Mouse (Mus musculus): ENCODE measurements around the gene Inhbb. TPM values are rescaled to one million over a fixed set of nuclear protein-coding genes. Genes with fewer than 3 reads are reported as not detected.

The Inhbb gene
- polyA plus RNA-seq, 1 experiment from 2014 or later, result 2.4 TPM

DNA sequence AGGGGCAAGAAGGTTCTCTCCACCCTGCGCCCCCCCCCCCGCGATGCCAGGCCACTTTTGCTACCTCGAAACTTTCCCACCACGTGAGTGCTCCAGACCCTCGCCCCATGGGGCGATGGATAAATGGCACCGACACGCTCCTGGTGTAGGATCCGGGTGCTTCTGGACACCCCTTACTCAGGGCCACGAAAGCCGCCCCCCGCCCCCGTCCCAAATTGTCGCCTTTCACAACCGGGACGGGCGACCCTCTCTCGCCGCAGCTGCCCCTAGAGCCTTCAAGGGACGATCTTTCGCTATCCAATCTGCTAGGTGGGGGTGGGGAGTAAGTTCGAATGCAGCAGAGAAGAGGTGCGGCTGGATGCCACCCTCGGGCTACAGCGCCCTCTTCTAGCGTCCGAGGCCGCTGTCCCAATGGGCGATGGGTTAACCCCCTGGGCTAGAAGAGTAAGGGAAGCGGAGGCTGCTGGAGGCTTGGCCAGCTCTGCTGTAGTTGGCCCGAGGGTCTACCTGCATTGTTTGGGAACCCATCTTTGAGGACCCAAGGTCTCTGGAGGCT lies 490 bp upstream of the Inhbb start:
- peaks cover 33% of the 10 kb centered on the region for H3K27me3 ChIP-seq (ENCODE audit: control insufficient read depth, insufficient read depth, low read length)

DNA sequence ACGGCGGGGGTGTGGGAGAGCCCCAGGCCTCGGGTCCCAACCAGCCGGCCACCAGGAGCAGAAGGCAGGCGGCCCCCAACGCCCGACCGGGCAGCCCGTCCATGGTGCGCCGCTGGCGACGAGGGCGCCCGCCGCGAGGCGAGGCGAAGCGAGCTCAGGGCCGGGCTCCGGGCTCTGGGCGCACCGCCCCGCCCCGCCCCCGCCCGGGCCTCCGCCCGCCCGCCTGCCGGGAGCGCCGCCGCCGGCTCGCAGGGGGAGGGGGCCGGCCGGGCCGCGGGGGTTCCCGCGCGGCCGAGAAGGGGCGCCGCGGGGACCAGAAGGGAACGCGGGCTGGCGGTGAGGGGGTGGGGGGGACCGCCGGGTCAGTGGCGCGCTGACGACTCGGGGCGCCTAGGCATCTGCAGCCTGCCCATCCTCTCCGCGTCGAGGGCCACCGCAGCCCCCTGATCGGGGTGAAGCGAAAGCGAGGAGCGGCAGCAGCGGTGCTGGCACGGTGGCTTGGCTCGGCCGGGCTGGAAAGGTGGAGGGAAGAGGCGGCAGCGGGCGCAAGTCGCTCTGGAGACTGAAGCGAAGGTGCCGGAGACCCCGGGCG lies 968 bp downstream of the Inhbb start:
- peak; percentile 45 for ATAC-seq (ENCODE audit: low read depth)
- peak overlapping the region; percentile 59 for H3K4me3 ChIP-seq (ENCODE audit: low read depth, low read length)
- H3K27me3 ChIP-seq (ENCODE audit: control insufficient read depth, insufficient read depth, low read length), result peaks cover 36% of the 10 kb centered on the region
- WGBS, result 1% methylated on average over 32 of the region's 78 CpGs
- peak overlapping the region; percentile 99 for H3K4me2 ChIP-seq (ENCODE audit: low read depth, low read length)
- H3K27ac ChIP-seq (ENCODE audit: low read depth, low read length), result peak overlapping the region; percentile 64
- H3K4me1 ChIP-seq (ENCODE audit: control insufficient read depth, insufficient read depth, low read length), result peaks cover 17% of the 10 kb centered on the region
- H3K9ac ChIP-seq (replicated peaks; ENCODE audit: low read depth, low read length), result peak overlapping the region; percentile 74
- H3K36me3 ChIP-seq (ENCODE audit: control insufficient read depth, insufficient read depth, low read length), result no peaks in the 10 kb centered on the region
- no peaks in the 10 kb centered on the region for H3K9me3 ChIP-seq (ENCODE audit: control insufficient read depth, low read length)

More for the DNA sequence above, 490 bp upstream of the Inhbb start:
- peak; percentile 7; the same call in 1 of the 2 replicates for ATAC-seq (ENCODE audit: low read depth)
- peaks cover 17% of the 10 kb centered on the region for H3K4me1 ChIP-seq (ENCODE audit: control insufficient read depth, insufficient read depth, low read length)
- H3K9ac ChIP-seq (replicated peaks; ENCODE audit: low read depth, low read length), result peak overlapping the region; percentile 74; the same call in 1 of the 2 replicates
- no peaks in the 10 kb centered on the region for H3K36me3 ChIP-seq (ENCODE audit: control insufficient read depth, insufficient read depth, low read length)
- peak overlapping the region; percentile 99 for H3K4me2 ChIP-seq (ENCODE audit: low read depth, low read length)
- no peaks in the 10 kb centered on the region for H3K9me3 ChIP-seq (ENCODE audit: control insufficient read depth, low read length)
- H3K4me3 ChIP-seq (ENCODE audit: low read depth, low read length), result peak overlapping the region; percentile 59
- WGBS, result 1% methylated on average over 30 of the region's 32 CpGs
- H3K27ac ChIP-seq (ENCODE audit: low read depth, low read length), result no peak overlapping the region; the same call in 1 of the 2 replicates

DNA sequence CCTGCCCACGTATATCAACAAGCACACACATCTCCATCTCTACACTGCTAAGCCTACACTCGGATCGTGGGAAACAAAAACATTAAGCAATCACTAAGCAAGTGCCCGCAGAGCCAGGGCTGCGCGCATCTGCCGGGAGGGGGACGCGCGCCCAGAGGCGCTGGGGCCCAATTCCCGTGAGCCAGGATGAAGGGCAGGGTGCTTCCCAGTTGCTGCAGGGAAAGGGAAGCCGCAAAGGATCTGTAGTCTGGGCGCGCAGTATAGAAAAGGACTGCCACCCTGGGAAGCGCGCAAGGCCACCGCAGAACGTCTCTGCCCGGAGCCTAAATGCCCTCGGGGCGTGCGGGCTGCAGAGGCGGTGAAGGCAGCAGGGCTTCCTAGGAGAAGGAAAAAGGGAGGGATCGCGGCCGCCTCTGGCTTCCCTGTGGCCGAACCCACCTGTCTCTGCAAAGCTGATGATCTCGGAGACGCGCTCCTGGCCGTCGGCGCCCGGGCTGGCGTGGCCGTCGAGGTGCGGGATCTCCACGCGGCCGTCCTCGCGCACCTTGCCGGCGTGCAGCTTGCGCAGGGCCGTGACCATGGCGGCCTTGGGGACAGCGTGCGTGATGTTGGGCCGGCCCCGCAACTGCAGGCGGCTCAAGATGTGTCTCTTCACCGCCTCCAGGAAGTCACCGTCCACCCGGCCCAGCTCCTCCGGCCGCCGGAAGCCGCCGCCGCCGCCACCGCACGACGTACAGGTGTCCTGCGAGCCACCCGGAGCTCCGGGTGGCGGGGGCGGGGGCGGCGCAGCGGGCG lies 1.7 kb downstream of the Inhbb start:
- H3K27me3 ChIP-seq (ENCODE audit: control insufficient read depth, insufficient read depth, low read length), result peaks cover 36% of the 10 kb centered on the region
- H3K4me1 ChIP-seq (ENCODE audit: control insufficient read depth, insufficient read depth, low read length), result peaks cover 17% of the 10 kb centered on the region
- H3K4me2 ChIP-seq (ENCODE audit: low read depth, low read length), result peak overlapping the region; percentile 99
- ATAC-seq (ENCODE audit: low read depth), result peak; percentile 1; the same call in 1 of the 2 replicates
- no peaks in the 10 kb centered on the region for H3K9me3 ChIP-seq (ENCODE audit: control insufficient read depth, low read length)
- peak overlapping the region; percentile 64 for H3K27ac ChIP-seq (ENCODE audit: low read depth, low read length)
- H3K36me3 ChIP-seq (ENCODE audit: control insufficient read depth, insufficient read depth, low read length), result no peaks in the 10 kb centered on the region
- H3K4me3 ChIP-seq (ENCODE audit: low read depth, low read length), result peak overlapping the region; percentile 59
- H3K9ac ChIP-seq (replicated peaks; ENCODE audit: low read depth, low read length), result peak overlapping the region; percentile 74
- WGBS, result under 1% methylated on average over 57 of the region's 76 CpGs

DNA sequence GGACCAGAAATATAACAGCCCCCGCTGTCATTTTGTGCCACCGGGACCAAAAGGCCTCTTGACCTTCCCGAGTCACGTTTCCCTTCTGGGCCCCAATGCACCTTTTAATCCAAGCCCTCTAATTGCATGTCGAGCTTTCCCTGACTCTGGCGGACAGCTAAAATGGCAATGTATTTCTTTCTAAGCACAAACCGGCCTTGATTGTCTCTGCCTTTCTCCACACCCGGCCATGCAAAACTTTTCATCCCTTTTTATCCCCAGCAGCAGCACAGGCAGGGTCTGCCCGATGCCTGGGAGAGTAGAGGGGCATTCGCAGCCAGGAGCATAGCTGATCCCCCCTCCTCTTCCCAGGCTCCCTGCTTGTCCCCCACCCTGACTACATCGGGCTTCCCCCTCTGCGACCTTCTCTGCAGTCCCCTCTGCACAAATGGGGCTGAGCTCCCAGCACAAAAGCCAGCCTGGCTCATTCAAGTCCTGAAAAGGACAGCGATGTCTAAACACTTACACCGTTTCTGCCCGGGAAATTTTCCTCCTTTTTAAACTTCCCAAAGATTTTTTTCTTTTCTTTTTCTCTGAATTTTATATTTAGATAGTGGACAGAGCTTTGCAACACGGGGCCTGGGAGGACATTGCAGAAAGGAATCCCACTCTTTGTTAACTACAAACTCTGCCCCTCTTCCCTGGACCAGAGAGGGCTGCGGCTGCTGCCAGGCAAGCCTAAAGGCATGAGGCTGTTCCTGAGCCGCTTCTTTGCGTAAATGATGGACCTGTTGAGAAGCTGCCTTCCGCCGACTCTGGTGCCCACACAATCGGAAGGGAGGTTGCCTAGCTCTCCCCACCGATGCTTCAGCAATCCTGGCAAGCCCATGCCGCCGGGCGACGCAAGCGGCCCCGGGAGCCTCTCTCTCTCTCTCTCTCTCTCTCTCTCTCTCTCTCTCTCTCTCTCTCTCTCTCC lies 2.6 kb downstream of the Inhbb start:
- Histone ChIP-seq H3K27ac (ENCODE audit: low read depth, low read length) (peak overlapping the region; percentile 62), H3K27me3 (ENCODE audit: control insufficient read depth, insufficient read depth, low read length) (peaks cover 36% of the 10 kb centered on the region), H3K9ac (replicated peaks; ENCODE audit: low read depth, low read length) (peak overlapping the region; percentile 74; the same call in 1 of the 2 replicates), H3K4me2 (ENCODE audit: low read depth, low read length) (peak overlapping the region; percentile 99), H3K36me3 (ENCODE audit: control insufficient read depth, insufficient read depth, low read length) (no peaks in the 10 kb centered on the region), H3K4me1 (ENCODE audit: control insufficient read depth, insufficient read depth, low read length) (peaks cover 17% of the 10 kb centered on the region), H3K9me3 (ENCODE audit: control insufficient read depth, low read length) (no peaks in the 10 kb centered on the region), H3K4me3 (ENCODE audit: low read depth, low read length) (peak overlapping the region; percentile 59)
- 3% methylated on average over 29 of the region's 29 CpGs for WGBS
- no peak for ATAC-seq (ENCODE audit: low read depth)

DNA sequence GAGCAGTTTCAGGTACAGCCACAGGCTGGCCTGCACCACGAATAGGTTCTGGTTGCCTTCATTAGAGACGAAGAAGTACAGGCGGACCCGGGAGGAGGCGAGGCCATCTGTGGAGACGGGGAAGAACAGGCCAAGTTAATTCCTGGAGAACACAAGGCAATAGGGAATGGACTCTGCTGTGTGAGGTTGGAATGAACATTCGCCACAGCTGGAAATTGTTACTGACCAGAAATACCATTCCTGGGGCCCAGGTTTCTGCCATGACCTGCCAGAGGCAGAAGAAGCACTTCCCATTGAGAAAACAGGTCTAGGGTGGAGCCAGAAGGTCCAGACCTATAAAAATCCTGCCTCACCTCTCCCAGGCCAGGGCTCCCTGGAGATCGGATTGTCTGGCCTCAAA lies 4.1 kb downstream of the Inhbb start:
- Histone ChIP-seq H3K9ac (replicated peaks; ENCODE audit: low read depth, low read length) (no peak overlapping the region), H3K27me3 (ENCODE audit: control insufficient read depth, insufficient read depth, low read length) (peaks cover 30% of the 10 kb centered on the region), H3K4me3 (ENCODE audit: low read depth, low read length) (no peak overlapping the region), H3K4me2 (ENCODE audit: low read depth, low read length) (peak overlapping the region; percentile 99; the same call in 1 of the 2 replicates), H3K36me3 (ENCODE audit: control insufficient read depth, insufficient read depth, low read length) (no peaks in the 10 kb centered on the region), H3K9me3 (ENCODE audit: control insufficient read depth, low read length) (no peaks in the 10 kb centered on the region), H3K4me1 (ENCODE audit: control insufficient read depth, insufficient read depth, low read length) (peaks cover 17% of the 10 kb centered on the region), H3K27ac (ENCODE audit: low read depth, low read length) (no peak overlapping the region)
- 69% methylated on average over 8 of the region's 8 CpGs for WGBS
- no peak for ATAC-seq (ENCODE audit: low read depth)

DNA sequence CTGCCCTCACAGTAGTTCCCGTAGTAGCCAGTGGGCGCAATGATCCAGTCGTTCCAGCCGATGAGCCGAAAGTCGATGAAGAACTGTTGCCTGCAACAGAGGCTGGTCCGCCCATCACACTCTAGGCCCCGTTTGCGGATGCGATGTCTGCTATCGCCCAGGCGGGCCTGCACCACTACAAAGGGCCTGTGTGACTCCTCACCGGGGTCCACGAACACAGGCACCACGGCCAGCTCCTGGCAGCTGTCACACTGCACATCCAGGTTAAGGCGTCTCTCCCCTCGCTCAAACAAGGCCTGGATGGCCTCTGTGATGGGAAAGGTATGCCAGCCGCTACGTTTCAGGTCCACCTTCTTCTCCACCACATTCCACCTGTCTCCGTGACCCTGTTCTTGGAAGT lies 4.5 kb downstream of the Inhbb start:
- H3K9ac ChIP-seq (replicated peaks; ENCODE audit: low read depth, low read length), result no peak overlapping the region
- H3K27me3 ChIP-seq (ENCODE audit: control insufficient read depth, insufficient read depth, low read length), result peaks cover 28% of the 10 kb centered on the region
- no peak overlapping the region for H3K4me2 ChIP-seq (ENCODE audit: low read depth, low read length)
- no peak overlapping the region for H3K4me3 ChIP-seq (ENCODE audit: low read depth, low read length)
- H3K4me1 ChIP-seq (ENCODE audit: control insufficient read depth, insufficient read depth, low read length), result peaks cover 15% of the 10 kb centered on the region
- H3K9me3 ChIP-seq (ENCODE audit: control insufficient read depth, low read length), result no peaks in the 10 kb centered on the region
- no peak for ATAC-seq (ENCODE audit: low read depth)
- no peak overlapping the region for H3K27ac ChIP-seq (ENCODE audit: low read depth, low read length)
- 80% methylated on average over 20 of the region's 20 CpGs for WGBS
- H3K36me3 ChIP-seq (ENCODE audit: control insufficient read depth, insufficient read depth, low read length), result no peaks in the 10 kb centered on the region

DNA sequence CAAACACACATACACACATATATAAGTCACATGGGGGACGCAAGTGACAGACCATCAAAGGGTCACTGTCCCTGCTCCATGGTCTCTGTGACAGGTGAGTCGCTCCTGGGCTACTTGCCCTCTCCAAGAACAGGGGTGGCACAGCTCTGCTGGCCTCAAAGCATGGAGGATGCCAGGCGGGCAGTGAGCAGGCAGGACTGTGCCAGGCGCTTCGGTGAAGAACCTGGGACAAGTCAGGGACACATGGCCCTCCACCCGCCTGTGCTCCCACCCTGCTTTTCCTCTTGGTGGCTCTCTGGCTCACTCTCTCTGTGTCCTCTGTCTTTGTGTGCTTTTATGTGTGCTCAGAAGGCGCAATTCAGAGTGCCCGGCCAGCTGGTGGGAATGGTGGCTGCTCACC lies 5.4 kb downstream of the Inhbb start:
- H3K27me3 ChIP-seq (ENCODE audit: control insufficient read depth, insufficient read depth, low read length), result peaks cover 24% of the 10 kb centered on the region
- no peak overlapping the region for H3K27ac ChIP-seq (ENCODE audit: low read depth, low read length)

DNA sequence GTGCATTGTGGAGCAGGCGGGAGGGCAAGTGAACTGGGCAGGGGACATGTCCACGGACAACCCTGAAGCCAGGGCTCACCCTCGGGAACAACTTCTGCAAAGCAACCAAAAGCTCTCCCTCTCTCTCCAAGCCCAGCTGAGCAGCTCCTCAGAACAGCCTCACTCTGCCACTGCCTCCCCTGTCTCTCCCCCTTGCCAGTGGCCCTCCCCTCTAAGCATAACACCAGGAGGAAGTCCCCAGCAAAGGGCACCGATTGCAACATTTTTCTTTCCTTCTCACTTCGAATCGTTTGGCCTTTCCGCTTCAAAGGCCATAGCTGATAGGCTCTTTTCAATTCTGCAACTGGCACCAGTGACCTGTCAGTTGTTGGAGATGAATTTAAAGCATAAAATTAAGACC lies 5.9 kb downstream of the Inhbb start:
- H3K27me3 ChIP-seq (ENCODE audit: control insufficient read depth, insufficient read depth, low read length), result peaks cover 20% of the 10 kb centered on the region
- WGBS, result 63% methylated on average over 7 of the region's 7 CpGs

More for the DNA sequence above, 5.4 kb downstream of the Inhbb start:
- Histone ChIP-seq H3K9ac (replicated peaks; ENCODE audit: low read depth, low read length) (no peak overlapping the region), H3K4me1 (ENCODE audit: control insufficient read depth, insufficient read depth, low read length) (peaks cover 10% of the 10 kb centered on the region), H3K9me3 (ENCODE audit: control insufficient read depth, low read length) (no peaks in the 10 kb centered on the region), H3K36me3 (ENCODE audit: control insufficient read depth, insufficient read depth, low read length) (no peaks in the 10 kb centered on the region), H3K4me2 (ENCODE audit: low read depth, low read length) (no peak overlapping the region), H3K4me3 (ENCODE audit: low read depth, low read length) (no peak overlapping the region)
- ATAC-seq (ENCODE audit: low read depth), result peak; percentile 18; the same call in 1 of the 2 replicates
- 68% methylated on average over 8 of the region's 8 CpGs for WGBS

More for the DNA sequence above, 5.9 kb downstream of the Inhbb start:
- Histone ChIP-seq H3K27ac (ENCODE audit: low read depth, low read length) (no peak overlapping the region), H3K9ac (replicated peaks; ENCODE audit: low read depth, low read length) (no peak overlapping the region), H3K4me2 (ENCODE audit: low read depth, low read length) (no peak overlapping the region), H3K4me3 (ENCODE audit: low read depth, low read length) (no peak overlapping the region), H3K36me3 (ENCODE audit: control insufficient read depth, insufficient read depth, low read length) (no peaks in the 10 kb centered on the region), H3K4me1 (ENCODE audit: control insufficient read depth, insufficient read depth, low read length) (peaks cover 9% of the 10 kb centered on the region), H3K9me3 (ENCODE audit: control insufficient read depth, low read length) (no peaks in the 10 kb centered on the region)
- ATAC-seq (ENCODE audit: low read depth), result no peak
